Mouse (Mus musculus): ENCODE results near the gene Bcl3. TPM values are rescaled to one million over a fixed set of nuclear protein-coding genes. Genes with fewer than 3 reads are reported as not detected.

The Bcl3 gene
- 0.80 and 0.84 TPM in 2 replicates for polyA plus RNA-seq (2012; rRNA removed)

DNA sequence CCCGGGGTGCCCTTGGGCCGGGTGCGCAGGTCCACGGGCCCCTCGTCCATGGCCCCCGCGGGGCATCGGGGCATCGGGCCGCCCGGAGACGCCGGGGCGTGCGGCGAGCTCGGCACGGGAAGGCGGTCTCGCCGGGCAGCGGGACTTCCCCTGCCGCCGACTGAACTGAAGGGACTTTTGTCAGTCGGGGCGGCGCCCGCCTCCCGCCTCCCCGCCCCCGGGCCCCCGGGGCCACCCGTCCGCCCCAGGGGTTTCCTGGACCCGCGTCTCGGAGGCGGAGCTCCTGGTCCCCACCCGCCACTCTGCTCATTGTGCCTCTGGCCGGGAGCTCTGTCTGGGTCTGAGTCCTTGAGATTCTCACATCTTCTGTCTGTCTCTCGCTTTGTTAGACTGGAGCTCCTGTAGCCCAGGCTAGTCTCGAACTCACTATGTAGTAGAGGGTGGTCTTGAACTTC is at the start of gene Bcl3:
Gene Bcl3, minus strand, starts transcription at position 167 of the 455 bp plus-strand sequence.
- 2% methylated on average over 42 of the region's 42 CpGs for WGBS
- no peak for DNase-seq

DNA sequence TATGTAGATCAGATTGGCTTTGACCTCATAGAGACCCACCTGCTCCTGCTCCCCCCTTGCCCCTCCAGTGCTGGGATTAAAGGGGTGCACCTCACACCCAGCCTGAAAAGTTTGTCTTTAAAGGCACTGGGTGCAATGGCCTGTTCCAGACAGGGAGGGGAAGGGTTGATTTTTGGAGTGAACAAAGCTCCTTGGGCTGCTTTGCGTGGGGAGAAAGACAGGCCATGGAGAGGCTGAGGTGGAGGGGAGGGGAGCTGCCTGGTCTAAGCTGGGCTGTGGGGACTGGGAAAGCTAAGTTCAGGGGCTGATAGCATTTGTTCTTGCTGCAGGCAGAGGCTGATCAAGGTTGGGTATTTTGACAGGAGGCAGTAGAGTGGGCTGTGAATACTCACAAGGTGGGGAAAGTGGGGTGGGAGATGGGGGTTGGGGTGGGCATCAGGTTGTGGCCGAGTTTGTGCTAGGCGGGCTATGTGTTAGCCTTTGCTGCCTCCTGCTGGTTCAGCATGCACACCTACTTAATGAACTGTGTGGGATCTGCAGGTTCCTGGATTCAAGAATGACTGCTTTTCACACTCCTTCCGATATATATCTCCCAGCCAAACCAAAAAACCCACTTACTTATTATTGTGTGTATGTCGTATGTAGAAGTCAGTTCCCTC is 49.5 kb upstream of the Bcl3 start:
- peak; percentile 30; the same call in 1 of the 2 replicates for TF ChIP-seq CTCF (IDR thresholded peaks at IDR 0.05; ENCODE audit: borderline replicate concordance, insufficient read depth, low read depth, low read length)
- TF ChIP-seq POLR2A (IDR thresholded peaks at IDR 0.05; ENCODE audit: borderline replicate concordance, insufficient read depth, low read length), result no peak
- 53% methylated on average over 5 of the region's 5 CpGs for WGBS
- no peak for DNase-seq

More for the DNA sequence above, at the start of gene Bcl3:
- Histone ChIP-seq H3K4me1 (ENCODE audit: control insufficient read depth, insufficient read depth, low read length) (no peaks in the 10 kb centered on the region), H3K4me3 (replicated peaks; ENCODE audit: insufficient read depth, low read depth, low read length) (no peak within 1 kb of the TSS), H3K27me3 (ENCODE audit: control insufficient read depth, insufficient read depth, low read length) (peaks cover 4% of the 10 kb centered on the region; the same call in 1 of the 2 replicates), H3K27ac (ENCODE audit: insufficient read depth, low read length) (no peak within 1 kb of the TSS; the same call in 1 of the 2 replicates)
- no peak for TF ChIP-seq CTCF (IDR thresholded peaks at IDR 0.05; ENCODE audit: borderline replicate concordance, insufficient read depth, low read depth, low read length)
- no peak for TF ChIP-seq POLR2A (IDR thresholded peaks at IDR 0.05; ENCODE audit: borderline replicate concordance, insufficient read depth, low read length)

DNA sequence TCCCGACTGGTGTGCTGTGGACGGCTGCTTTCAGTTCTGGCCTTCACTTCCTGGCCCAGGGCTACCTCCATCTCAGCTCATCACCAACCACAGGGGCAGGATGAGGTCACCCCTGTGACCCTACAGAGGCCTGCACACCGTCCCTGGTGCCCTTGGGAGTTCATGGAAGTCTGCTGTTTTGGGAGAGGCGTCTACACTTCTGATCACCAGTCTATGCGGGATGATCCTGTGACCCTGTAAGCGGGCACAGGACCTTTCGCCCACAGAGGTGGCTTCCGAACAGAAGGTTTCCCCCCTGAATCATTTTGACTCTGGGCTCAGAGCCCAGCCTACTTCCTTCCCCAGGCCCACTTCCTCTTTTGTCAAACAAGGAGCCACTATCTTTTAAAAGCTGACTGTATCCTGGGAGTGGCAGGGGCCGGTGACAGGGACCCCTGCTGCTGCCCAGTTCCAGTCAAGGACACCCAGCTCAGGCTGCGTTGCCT is 48.6 kb upstream of the Bcl3 start:
- no peak for DNase-seq
- Histone ChIP-seq H3K4me1 (ENCODE audit: control insufficient read depth, insufficient read depth, low read length) (no peaks in the 10 kb centered on the region), H3K4me3 (replicated peaks; ENCODE audit: insufficient read depth, low read depth, low read length) (no peak overlapping the region), H3K27me3 (ENCODE audit: control insufficient read depth, insufficient read depth, low read length) (no peaks in the 10 kb centered on the region), H3K27ac (ENCODE audit: insufficient read depth, low read length) (no peak overlapping the region)
- TF ChIP-seq CTCF (IDR thresholded peaks at IDR 0.05; ENCODE audit: borderline replicate concordance, insufficient read depth, low read depth, low read length) (no peak), POLR2A (IDR thresholded peaks at IDR 0.05; ENCODE audit: borderline replicate concordance, insufficient read depth, low read length) (no peak)
- WGBS, result 65% methylated on average over 10 of the region's 10 CpGs

More for the DNA sequence above, 49.5 kb upstream of the Bcl3 start:
- Histone ChIP-seq H3K27me3 (ENCODE audit: control insufficient read depth, insufficient read depth, low read length) (no peaks in the 10 kb centered on the region), H3K27ac (ENCODE audit: insufficient read depth, low read length) (no peak overlapping the region), H3K4me1 (ENCODE audit: control insufficient read depth, insufficient read depth, low read length) (no peaks in the 10 kb centered on the region), H3K4me3 (replicated peaks; ENCODE audit: insufficient read depth, low read depth, low read length) (no peak overlapping the region)

DNA sequence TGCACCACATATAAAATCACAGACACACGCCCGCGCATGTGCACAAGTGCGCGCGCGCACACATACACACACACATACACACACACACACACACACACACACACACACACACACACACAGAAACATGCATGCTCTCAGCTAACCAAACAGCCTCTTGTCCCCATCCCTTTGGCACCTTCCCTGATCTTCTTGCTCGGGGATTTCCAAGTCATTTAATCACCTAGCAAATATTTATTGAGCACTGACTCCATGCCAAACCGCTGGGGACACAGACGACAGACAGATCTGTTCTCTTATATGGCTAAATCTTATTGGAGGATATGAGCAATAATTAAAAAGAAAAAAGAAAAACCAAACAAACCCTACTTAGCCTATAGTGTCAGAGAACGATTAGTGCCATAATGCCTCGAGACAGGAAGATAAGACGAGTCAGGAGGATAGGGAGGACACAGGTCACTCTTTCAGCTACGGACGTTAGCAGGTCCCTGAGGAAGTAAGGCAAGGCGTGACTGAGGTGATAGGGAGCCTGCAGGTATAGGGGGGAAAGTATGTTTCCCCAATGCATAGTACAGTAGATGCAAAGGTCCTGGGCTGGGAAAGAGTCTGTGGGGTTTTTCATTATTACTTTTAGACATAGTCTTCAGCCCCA is 45.3 kb upstream of the Bcl3 start:
- Histone ChIP-seq H3K4me1 (ENCODE audit: control insufficient read depth, insufficient read depth, low read length) (no peaks in the 10 kb centered on the region), H3K4me3 (replicated peaks; ENCODE audit: insufficient read depth, low read depth, low read length) (no peak overlapping the region), H3K27me3 (ENCODE audit: control insufficient read depth, insufficient read depth, low read length) (no peaks in the 10 kb centered on the region), H3K27ac (ENCODE audit: insufficient read depth, low read length) (no peak overlapping the region)
- TF ChIP-seq POLR2A (IDR thresholded peaks at IDR 0.05; ENCODE audit: borderline replicate concordance, insufficient read depth, low read length) (no peak), CTCF (IDR thresholded peaks at IDR 0.05; ENCODE audit: borderline replicate concordance, insufficient read depth, low read depth, low read length) (no peak)
- DNase-seq, result no peak
- 82% methylated on average over 16 of the region's 16 CpGs for WGBS

DNA sequence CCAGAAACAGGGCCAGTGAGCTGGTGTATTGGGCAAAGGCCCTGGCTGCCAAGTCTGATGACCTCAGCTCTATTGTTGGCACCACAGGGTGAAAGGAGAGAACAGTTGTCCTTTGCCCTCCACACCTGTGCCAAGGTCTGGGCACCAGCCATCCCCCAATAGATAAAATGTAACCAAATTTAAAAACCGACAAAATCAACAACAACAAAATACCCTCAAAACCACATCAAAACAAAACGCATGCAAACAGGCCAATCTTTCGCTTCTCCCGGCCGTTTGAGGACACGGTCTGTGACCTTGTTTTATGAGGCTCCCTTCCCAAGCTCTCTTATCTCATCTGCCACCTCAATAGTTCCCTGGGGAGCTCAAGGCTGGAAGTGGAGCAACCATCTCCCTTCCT is 43.9 kb upstream of the Bcl3 start:
- Histone ChIP-seq H3K27ac (ENCODE audit: insufficient read depth, low read length) (no peak overlapping the region), H3K4me1 (ENCODE audit: control insufficient read depth, insufficient read depth, low read length) (no peaks in the 10 kb centered on the region), H3K4me3 (replicated peaks; ENCODE audit: insufficient read depth, low read depth, low read length) (no peak overlapping the region), H3K27me3 (ENCODE audit: control insufficient read depth, insufficient read depth, low read length) (no peaks in the 10 kb centered on the region)
- DNase-seq, result no peak
- WGBS, result 89% methylated on average over 6 of the region's 6 CpGs
- TF ChIP-seq POLR2A (IDR thresholded peaks at IDR 0.05; ENCODE audit: borderline replicate concordance, insufficient read depth, low read length) (no peak), CTCF (IDR thresholded peaks at IDR 0.05; ENCODE audit: borderline replicate concordance, insufficient read depth, low read depth, low read length) (no peak)

DNA sequence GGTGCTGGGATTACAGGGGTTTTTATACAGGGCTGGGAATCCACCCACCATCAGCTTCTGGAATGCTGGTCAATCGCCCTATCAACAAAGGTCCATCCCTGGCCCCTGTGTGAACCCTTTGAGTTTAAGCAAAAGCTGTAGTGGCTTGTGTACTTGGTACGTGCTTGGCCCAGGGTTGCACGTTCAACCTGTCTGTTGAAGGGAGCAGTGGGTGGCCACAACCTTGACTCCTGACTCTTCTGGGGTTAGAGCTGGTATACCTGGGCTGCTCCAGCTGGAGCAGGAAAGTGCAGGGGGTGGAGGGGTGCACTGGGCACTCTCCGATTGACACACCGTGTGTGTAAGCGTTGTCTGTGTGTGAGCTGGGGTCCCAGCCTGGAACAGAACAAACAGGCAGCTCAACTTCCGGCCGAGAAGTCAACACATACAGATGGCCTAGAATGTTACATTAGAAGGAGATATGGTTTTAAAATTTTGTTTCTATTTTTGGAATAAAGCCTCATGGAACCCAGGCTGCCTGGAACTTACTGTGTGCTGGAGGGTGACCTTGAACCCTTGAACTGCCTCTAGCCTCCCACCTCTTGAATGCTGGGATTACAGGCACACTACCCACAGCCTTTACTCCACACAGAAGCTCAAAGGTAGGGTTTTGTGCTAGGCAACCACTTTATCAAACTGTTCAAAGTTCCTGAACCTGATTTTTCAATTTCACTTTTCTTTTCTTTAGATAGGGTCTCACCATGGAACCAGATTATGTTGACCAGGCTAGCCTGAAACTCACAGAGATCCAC is 42.9 kb upstream of the Bcl3 start:
- TF ChIP-seq CTCF (IDR thresholded peaks at IDR 0.05; ENCODE audit: borderline replicate concordance, insufficient read depth, low read depth, low read length) (no peak), POLR2A (IDR thresholded peaks at IDR 0.05; ENCODE audit: borderline replicate concordance, insufficient read depth, low read length) (no peak)
- Histone ChIP-seq H3K4me3 (replicated peaks; ENCODE audit: insufficient read depth, low read depth, low read length) (no peak overlapping the region), H3K27ac (ENCODE audit: insufficient read depth, low read length) (no peak overlapping the region), H3K27me3 (ENCODE audit: control insufficient read depth, insufficient read depth, low read length) (no peaks in the 10 kb centered on the region), H3K4me1 (ENCODE audit: control insufficient read depth, insufficient read depth, low read length) (no peaks in the 10 kb centered on the region)
- DNase-seq, result no peak
- WGBS, result 81% methylated on average over 8 of the region's 8 CpGs

DNA sequence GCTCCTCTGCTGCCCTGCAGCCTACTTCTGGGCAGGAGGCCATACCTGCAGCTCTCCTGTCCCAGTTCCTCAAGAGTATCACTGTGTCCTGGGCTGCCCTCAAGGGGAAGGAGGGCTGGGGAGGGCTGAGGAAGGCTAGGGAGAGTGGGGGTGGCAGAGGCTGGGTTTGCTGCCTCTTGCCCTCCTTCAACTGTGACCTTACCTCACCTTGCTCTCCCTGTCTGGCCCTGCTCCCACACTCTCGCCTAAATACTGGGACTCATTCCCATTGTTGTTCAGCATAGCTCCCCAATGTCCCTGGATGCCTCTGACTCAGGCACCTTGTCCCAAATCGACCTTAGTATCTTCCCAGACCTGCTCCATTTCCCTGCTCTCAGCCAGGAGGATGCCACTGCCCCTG is 41.7 kb upstream of the Bcl3 start:
- H3K27me3 ChIP-seq (ENCODE audit: control insufficient read depth, insufficient read depth, low read length), result no peaks in the 10 kb centered on the region
- no peaks in the 10 kb centered on the region for H3K4me1 ChIP-seq (ENCODE audit: control insufficient read depth, insufficient read depth, low read length)
- 14% methylated on average over 2 of the region's 2 CpGs for WGBS
- TF ChIP-seq POLR2A (IDR thresholded peaks at IDR 0.05; ENCODE audit: borderline replicate concordance, insufficient read depth, low read length) (no peak), CTCF (IDR thresholded peaks at IDR 0.05; ENCODE audit: borderline replicate concordance, insufficient read depth, low read depth, low read length) (no peak)
- peak in 1 of 2 experiments; percentile 26 for DNase-seq
- no peak overlapping the region for H3K27ac ChIP-seq (ENCODE audit: insufficient read depth, low read length)
- no peak overlapping the region for H3K4me3 ChIP-seq (replicated peaks; ENCODE audit: insufficient read depth, low read depth, low read length)

All from cerebellum, adult 2 months (tissue).